Mouse (Mus musculus) CH12.LX (cell line): ENCODE measurements at regions not wholly inside any gene's neighbourhood (a gene's known extent, or its start where the extent isn't known, plus 50 kb on each side); places are given as distances from the start of the nearest gene placed in this dataset.

Experiments used
- DNase-seq: peaks from one replicate; pipeline ENCODE4 v3.0.0-alpha.2; 2013; ENCODE audit errors: extremely low read depth
- H3K27ac ChIP-seq: 2 replicates; pipeline ENCODE4 v1.5.1; 2012; ENCODE audit warnings: low read depth, mild to moderate bottlenecking, control low read depth, moderate library complexity; ENCODE audit not compliant: insufficient read depth
- H3K27me3 ChIP-seq: replicated peaks from 2 replicates; pipeline ENCODE3; 2012; ENCODE audit warnings: inconsistent platforms
- H3K36me3 ChIP-seq, 2 experiments: replicated peaks in 1 of 2; 2 replicates each; pipeline versions ENCODE3 to v1.6.1; 2012; ENCODE audit warnings: inconsistent platforms in 1 of 2, low read length in 1 of 2, mild to moderate bottlenecking in 1 of 2, mixed read lengths in 1 of 2, moderate library complexity in 1 of 2; ENCODE audit not compliant: control insufficient read depth in 1 of 2, insufficient read depth in 1 of 2
- H3K4me1 ChIP-seq, 2 experiments: 2 replicates each; pipeline ENCODE4 v1.6.1; 2012; ENCODE audit warnings: inconsistent platforms in 1 of 2, moderate library complexity in 1 of 2; ENCODE audit not compliant: insufficient read depth in 2 of 2, control insufficient read depth in 1 of 2
- H3K4me2 ChIP-seq: 2 replicates; pipeline ENCODE4 v1.6.1; 2012; ENCODE audit warnings: low read depth, mild to moderate bottlenecking, control low read depth; ENCODE audit not compliant: poor library complexity, insufficient read depth, severe bottlenecking
- H3K4me3 ChIP-seq, 3 experiments: fragments of 150-350 bp in 1 of 3; sonication (generic) in 1 of 3; replicated peaks in 1 of 3; 2 replicates each; pipeline versions ENCODE3 to v1.5.1; 2011 to 2012; ENCODE audit warnings: low read depth in 2 of 3, low read length in 2 of 3, mild to moderate bottlenecking in 2 of 3, moderate library complexity in 2 of 3, control low read depth in 1 of 3, improper control_type of control experiment in 1 of 3, inconsistent platforms in 1 of 3, mixed read lengths in 1 of 3; ENCODE audit not compliant: poor library complexity in 1 of 3
- H3K79me2 ChIP-seq: replicated peaks from 2 replicates; pipeline ENCODE4 v1.6.1; 2012; ENCODE audit warnings: mild to moderate bottlenecking, moderate library complexity; ENCODE audit not compliant: control insufficient read depth, poor library complexity, insufficient read depth, severe bottlenecking; ENCODE audit errors: extremely low read depth
- H3K9ac ChIP-seq: 2 replicates; pipeline ENCODE4 v1.6.1; 2012; ENCODE audit warnings: low read depth, mild to moderate bottlenecking, control low read depth, moderate library complexity; ENCODE audit not compliant: insufficient read depth
- H3K9me3 ChIP-seq: replicated peaks from 2 replicates; pipeline ENCODE3; 2012; ENCODE audit warnings: low read length, inconsistent platforms, mixed read lengths
- BHLHE40 ChIP-seq: IDR thresholded peaks from 2 replicates; pipeline ENCODE4 v1.6.1; 2011; ENCODE audit warnings: mild to moderate bottlenecking, low read depth, low read length, improper control_type of control experiment
- CHD1 ChIP-seq: IDR thresholded peaks from 2 replicates; pipeline ENCODE4 v1.6.1; 2012; ENCODE audit warnings: low read depth, low read length, improper control_type of control experiment, inconsistent platforms
- CHD2 ChIP-seq: IDR thresholded peaks from 2 replicates; pipeline ENCODE4 v1.6.1; 2011; ENCODE audit warnings: low read length, improper control_type of control experiment
- CTCF ChIP-seq, 2 experiments: IDR thresholded peaks in 1 of 2; conservative IDR thresholded peaks in 1 of 2; 2 replicates each; pipeline ENCODE4 v1.5.1; 2011 to 2012; ENCODE audit warnings: low read depth in 2 of 2, low read length in 2 of 2, improper control_type of control experiment in 1 of 2, inconsistent platforms in 1 of 2, mild to moderate bottlenecking in 1 of 2, moderate library complexity in 1 of 2
- E2F4 ChIP-seq: IDR thresholded peaks from 2 replicates; pipeline ENCODE4 v1.6.1; 2011; ENCODE audit warnings: low read depth, low read length, improper control_type of control experiment; ENCODE audit not compliant: insufficient replicate concordance
- ETS1 ChIP-seq: conservative IDR thresholded peaks from 2 replicates; pipeline ENCODE4 v1.6.1; 2012; ENCODE audit warnings: low read depth, mild to moderate bottlenecking, inconsistent platforms, low read length, improper control_type of control experiment, moderate library complexity
- HCFC1 ChIP-seq: IDR thresholded peaks from 2 replicates; pipeline ENCODE4 v1.6.1; 2012; ENCODE audit warnings: low read depth, mild to moderate bottlenecking, inconsistent platforms, low read length, improper control_type of control experiment
- IRF4 ChIP-seq: IDR thresholded peaks from 2 replicates; pipeline ENCODE4 v1.6.1; 2014; ENCODE audit warnings: low read depth, mild to moderate bottlenecking, inconsistent platforms, low read length, improper control_type of control experiment
- JUND ChIP-seq: conservative IDR thresholded peaks from 2 replicates; pipeline ENCODE4 v1.6.1; 2011; ENCODE audit warnings: low read depth, low read length, improper control_type of control experiment
- MAFK ChIP-seq: IDR thresholded peaks from 2 replicates; pipeline ENCODE4 v1.6.1; 2011; ENCODE audit warnings: low read length, improper control_type of control experiment; ENCODE audit not compliant: insufficient replicate concordance
- MAX ChIP-seq: IDR thresholded peaks from 2 replicates; pipeline ENCODE4 v1.6.1; 2011; ENCODE audit warnings: low read length, improper control_type of control experiment
- MAZ ChIP-seq: IDR thresholded peaks from 2 replicates; pipeline ENCODE4 v1.6.1; 2012; ENCODE audit warnings: low read depth, mild to moderate bottlenecking, inconsistent platforms, low read length, improper control_type of control experiment, moderate library complexity
- MEF2A ChIP-seq: IDR thresholded peaks from 2 replicates; pipeline ENCODE4 v1.6.1; 2014; ENCODE audit warnings: low read depth, mild to moderate bottlenecking, inconsistent platforms, low read length, improper control_type of control experiment, borderline replicate concordance
- NELFE ChIP-seq: IDR thresholded peaks from 2 replicates; pipeline ENCODE4 v1.6.1; 2011; ENCODE audit warnings: low read depth, low read length, improper control_type of control experiment
- NRF1 ChIP-seq: IDR thresholded peaks from 2 replicates; pipeline ENCODE4 v1.6.1; 2014; ENCODE audit warnings: low read depth, mild to moderate bottlenecking, inconsistent platforms, low read length, improper control_type of control experiment, moderate library complexity
- POLR2AphosphoS2 ChIP-seq: IDR thresholded peaks from 2 replicates; pipeline ENCODE4 v1.6.1; 2011; ENCODE audit warnings: low read depth, low read length, improper control_type of control experiment
- RAD21 ChIP-seq: IDR thresholded peaks from 2 replicates; pipeline ENCODE4 v1.6.1; 2011; ENCODE audit warnings: low read depth, mild to moderate bottlenecking, low read length, improper control_type of control experiment, moderate library complexity
- RCOR1 ChIP-seq: conservative IDR thresholded peaks from 2 replicates; pipeline ENCODE4 v1.6.1; 2012; ENCODE audit warnings: low read depth, mild to moderate bottlenecking, inconsistent platforms, low read length, improper control_type of control experiment
- SIN3A ChIP-seq: IDR thresholded peaks from 2 replicates; pipeline ENCODE4 v1.6.1; 2012; ENCODE audit warnings: low read length, improper control_type of control experiment, inconsistent platforms
- SMC3 ChIP-seq: IDR thresholded peaks from 2 replicates; pipeline ENCODE4 v1.6.1; 2011; ENCODE audit warnings: low read depth, low read length, improper control_type of control experiment
- TBP ChIP-seq: conservative IDR thresholded peaks from 2 replicates; pipeline ENCODE4 v1.6.1; 2011; ENCODE audit warnings: low read depth, low read length, improper control_type of control experiment
- TCF12 ChIP-seq: IDR thresholded peaks from 2 replicates; pipeline ENCODE4 v1.6.1; 2014; ENCODE audit warnings: low read depth, mild to moderate bottlenecking, inconsistent platforms, low read length, improper control_type of control experiment
- USF1 ChIP-seq: IDR thresholded peaks from 2 replicates; pipeline ENCODE4 v1.6.1; 2014; ENCODE audit warnings: low read depth, mild to moderate bottlenecking, inconsistent platforms, low read length, improper control_type of control experiment
- USF2 ChIP-seq: conservative IDR thresholded peaks from 2 replicates; pipeline ENCODE4 v1.6.1; 2011; ENCODE audit warnings: low read depth, low read length, improper control_type of control experiment
- ZMIZ1 ChIP-seq: IDR thresholded peaks from 2 replicates; pipeline ENCODE4 v1.6.1; 2012; ENCODE audit warnings: low read depth, mild to moderate bottlenecking, inconsistent platforms, low read length, improper control_type of control experiment
- ZNF384 ChIP-seq: IDR thresholded peaks from 2 replicates; pipeline ENCODE4 v1.6.1; 2012; ENCODE audit warnings: low read depth, low read length, improper control_type of control experiment, inconsistent platforms
- dilution Hi-C: fragments of 300-500 bp; cut with MboI; formaldehyde crosslinking; loops from 2 replicates; pipeline ENCODE4 v1.14.3; 2020; ENCODE audit warnings: low sequenced_read_pairs; ENCODE audit not compliant: extremely low pct_unique_long_range_greater_than_20kb, extremely low pct_ligation_motif_present
- in situ Hi-C: fragments of 300-500 bp; cut with MboI; formaldehyde crosslinking; loops from 3 replicates; pipeline ENCODE4 v1.14.3; 2019; ENCODE audit warnings: low sequenced_read_pairs, low pct_ligation_motif_present, low pct_unique_long_range_greater_than_20kb, mixed read lengths

GRCm38 (mm10) chr7:137628266-137628665 lies 190.9 kb downstream of the Glrx3 start:
- in situ Hi-C loops (no loop called here), dilution Hi-C loops (no loop called here)
- Histone ChIP-seq H3K4me1 (no peaks in the 10 kb centered on the region), H3K27me3 (peaks cover 88% of the 10 kb centered on the region), H3K9me3 (peaks cover 5% of the 10 kb centered on the region), H3K79me2 (no peaks in the 10 kb centered on the region), H3K9ac (no peak overlapping the region), H3K4me3 (no peak overlapping the region), H3K36me3 (no peaks in the 10 kb centered on the region), H3K27ac (no peak overlapping the region), H3K4me2 (no peak overlapping the region)
- DNase-seq, result no peak
- TF ChIP-seq CTCF (conservative IDR thresholded peaks at IDR 0.05 in 1 of 2, IDR thresholded peaks at IDR 0.05 in 1 of 2; ENCODE audit: low read depth in 2 of 2, low read length in 2 of 2), result no peak
- no peak for TF ChIP-seq MAX
- no peak for TF ChIP-seq MAFK
- TF ChIP-seq RCOR1, result no peak
- no peak for TF ChIP-seq MAZ
- TF ChIP-seq USF1, result no peak
- TF ChIP-seq TCF12, result no peak
- no peak for TF ChIP-seq POLR2AphosphoS2
- no peak for TF ChIP-seq JUND
- no peak for TF ChIP-seq IRF4
- no peak for TF ChIP-seq CHD1
- TF ChIP-seq E2F4, result no peak
- TF ChIP-seq RAD21, result no peak
- TF ChIP-seq BHLHE40, result no peak

- peaks cover 5% of the 10 kb centered on the region for H3K9me3 ChIP-seq
- no peak overlapping the region for H3K27ac ChIP-seq
- no peaks in the 10 kb centered on the region for H3K79me2 ChIP-seq
- H3K27me3 ChIP-seq, result peaks cover 87% of the 10 kb centered on the region
- H3K4me3 ChIP-seq, result no peak overlapping the region
- H3K4me1 ChIP-seq, result no peaks in the 10 kb centered on the region
- no peak for DNase-seq
- no peak overlapping the region for H3K9ac ChIP-seq
- H3K4me2 ChIP-seq, result no peak overlapping the region
- TF ChIP-seq ETS1 (no peak), MEF2A (no peak), POLR2AphosphoS2 (no peak), E2F4 (no peak), SIN3A (no peak), CHD2 (no peak), USF2 (no peak), SMC3 (no peak), NRF1 (no peak), NELFE (no peak), RCOR1 (no peak), HCFC1 (no peak), TBP (no peak), ZMIZ1 (no peak), ZNF384 (no peak), MAX (no peak)
- dilution Hi-C loops, result no loop called here
- in situ Hi-C loops, result no loop called here
- H3K36me3 ChIP-seq, result no peaks in the 10 kb centered on the region
Measured at GRCm38 (mm10) chr7:137629540-137629939, 192.1 kb downstream of the Glrx3 start.
